Mouse (Mus musculus): ENCODE measurements around the gene Zmat3.

Zmat3 gene

GRCm38 (mm10) chr3:32371957-32372356 lies 6.1 kb upstream of the Zmat3 start:
- no peak for DNase-seq (ENCODE audit: low spot score in 2 of 2)

- DNase-seq (ENCODE audit: low spot score in 2 of 2), result no peak
These were observed 1.7 kb upstream of the Zmat3 start for GRCm38 (mm10) chr3:32367516-32367915.

- peak in 1 of 2 experiments; percentile 16 for DNase-seq (ENCODE audit: low spot score in 2 of 2)
These were observed 476 bp upstream of the Zmat3 start for GRCm38 (mm10) chr3:32366246-32366734.

- DNase-seq (ENCODE audit: low spot score in 2 of 2), result peak; percentile 44 to 60
These were observed 821 bp downstream of the Zmat3 start for GRCm38 (mm10) chr3:32364841-32365545.

- no peak for DNase-seq (ENCODE audit: low spot score in 2 of 2)
These were observed 1.6 kb downstream of the Zmat3 start for GRCm38 (mm10) chr3:32364195-32364594.

GRCm38 (mm10) chr3:32361221-32361620 lies 4.6 kb downstream of the Zmat3 start:
- no peak for DNase-seq (ENCODE audit: low spot score in 2 of 2)

GRCm38 (mm10) chr3:32347881-32348280 lies 17.9 kb downstream of the Zmat3 start:
- peak; percentile 61 to 62 for DNase-seq (ENCODE audit: low spot score in 2 of 2)

GRCm38 (mm10) chr3:32345249-32345648 lies 20.6 kb downstream of the Zmat3 start:
- DNase-seq (ENCODE audit: low spot score in 2 of 2), result no peak

- DNase-seq (ENCODE audit: low spot score in 2 of 2), result no peak
These were observed 21.0 kb downstream of the Zmat3 start for GRCm38 (mm10) chr3:32344825-32345224.

- DNase-seq (ENCODE audit: low spot score in 2 of 2), result no peak
These were observed 22.4 kb downstream of the Zmat3 start for GRCm38 (mm10) chr3:32343371-32343770.

GRCm38 (mm10) chr3:32341434-32341833 lies 24.4 kb downstream of the Zmat3 start:
- no peak for DNase-seq (ENCODE audit: low spot score in 2 of 2)

GRCm38 (mm10) chr3:32338231-32338630 lies 27.6 kb downstream of the Zmat3 start:
- no peak for DNase-seq (ENCODE audit: low spot score in 2 of 2)

- DNase-seq (ENCODE audit: low spot score in 2 of 2), result no peak
These were observed 28.0 kb downstream of the Zmat3 start for GRCm38 (mm10) chr3:32337770-32338169.

GRCm38 (mm10) chr3:32334901-32335300 lies 30.9 kb downstream of the Zmat3 start:
- no peak for DNase-seq (ENCODE audit: low spot score in 2 of 2)

- DNase-seq (ENCODE audit: low spot score in 2 of 2), result peak; percentile 86 to 87
These were observed 32.2 kb downstream of the Zmat3 start for GRCm38 (mm10) chr3:32333456-32334086.

GRCm38 (mm10) chr3:32317901-32318416 lies 47.9 kb downstream of the Zmat3 start:
- no peak for DNase-seq (ENCODE audit: low spot score in 2 of 2)

- peak; percentile 70 to 71 for DNase-seq (ENCODE audit: low spot score in 2 of 2)
These were observed 48.5 kb downstream of the Zmat3 start for GRCm38 (mm10) chr3:32317165-32317900.

- DNase-seq (ENCODE audit: low spot score in 2 of 2), result no peak
These were observed 51.1 kb downstream of the Zmat3 start for GRCm38 (mm10) chr3:32314746-32315145.

- no peak for DNase-seq (ENCODE audit: low spot score in 2 of 2)
These were observed 61.6 kb downstream of the Zmat3 start for GRCm38 (mm10) chr3:32304171-32304570.

GRCm38 (mm10) chr3:32292001-32292400 lies 73.8 kb downstream of the Zmat3 start:
- DNase-seq (ENCODE audit: low spot score in 2 of 2), result no peak
